Mouse (Mus musculus) small intestine, adult 2 months (tissue): ENCODE measurements around the gene Mturn. TPM values are rescaled to one million over a fixed set of nuclear protein-coding genes. Genes with fewer than 3 reads are reported as not detected.

Source experiments
- H3K27ac ChIP-seq: fragments of 200-500 bp; 2 replicates; pipeline ENCODE4 v1.5.1; 2012; ENCODE audit warnings: low read depth, low read length, control low read depth, inconsistent platforms; ENCODE audit not compliant: insufficient read depth
- H3K27me3 ChIP-seq: fragments of 200-500 bp; 2 replicates; pipeline ENCODE4 v1.6.1; 2012; ENCODE audit warnings: mild to moderate bottlenecking, moderate library complexity, low read length, inconsistent platforms; ENCODE audit not compliant: control insufficient read depth, insufficient read depth
- H3K36me3 ChIP-seq: fragments of 200-500 bp; 2 replicates; pipeline ENCODE4 v1.6.1; 2012; ENCODE audit warnings: mild to moderate bottlenecking, low read length, control low read depth, inconsistent platforms; ENCODE audit not compliant: control insufficient read depth, insufficient read depth
- H3K4me1 ChIP-seq: fragments of 200-500 bp; 2 replicates; pipeline ENCODE4 v1.6.1; 2012; ENCODE audit warnings: low read length, inconsistent platforms, mixed read lengths; ENCODE audit not compliant: control insufficient read depth, insufficient read depth, insufficient read length
- H3K4me3 ChIP-seq: fragments of 200-500 bp; 2 replicates; pipeline ENCODE4 v1.5.1; 2012; ENCODE audit warnings: low read depth, mild to moderate bottlenecking, control low read depth, inconsistent platforms, low read length, moderate library complexity
- CTCF ChIP-seq: fragments of 200-500 bp; IDR thresholded peaks from 2 replicates; pipeline ENCODE4 v1.5.1; 2012; ENCODE audit warnings: low read depth, mild to moderate bottlenecking, control low read depth, inconsistent platforms, low read length, moderate library complexity, mixed read lengths; ENCODE audit not compliant: insufficient replicate concordance, insufficient read length; ENCODE audit errors: extremely low read depth
- POLR2A ChIP-seq: fragments of 200-500 bp; IDR thresholded peaks from 2 replicates; pipeline ENCODE4 v1.6.1; 2012; ENCODE audit warnings: low read depth, mild to moderate bottlenecking, control low read depth, inconsistent platforms, low read length, moderate library complexity
- WGBS: fragments of 180-500 bp; shearing (Covaris S2); methylation state at CpG from one replicate; pipeline ENCODE4 v1.1.7; 2018; 5-methylcytosine and 5-hydroxymethylcytosine counted together
- polyA plus RNA-seq: library from polyadenylated mRNA; depleted of rRNA; stranded (reverse); fragments of >200 nt; gene quantifications from 2 replicates; pipeline ENCODE4 v1.2.3, GENCODE M21; 2012; rRNA removed

Gene Mturn
- 2.8 and 3.8 TPM in 2 replicates for polyA plus RNA-seq

DNA sequence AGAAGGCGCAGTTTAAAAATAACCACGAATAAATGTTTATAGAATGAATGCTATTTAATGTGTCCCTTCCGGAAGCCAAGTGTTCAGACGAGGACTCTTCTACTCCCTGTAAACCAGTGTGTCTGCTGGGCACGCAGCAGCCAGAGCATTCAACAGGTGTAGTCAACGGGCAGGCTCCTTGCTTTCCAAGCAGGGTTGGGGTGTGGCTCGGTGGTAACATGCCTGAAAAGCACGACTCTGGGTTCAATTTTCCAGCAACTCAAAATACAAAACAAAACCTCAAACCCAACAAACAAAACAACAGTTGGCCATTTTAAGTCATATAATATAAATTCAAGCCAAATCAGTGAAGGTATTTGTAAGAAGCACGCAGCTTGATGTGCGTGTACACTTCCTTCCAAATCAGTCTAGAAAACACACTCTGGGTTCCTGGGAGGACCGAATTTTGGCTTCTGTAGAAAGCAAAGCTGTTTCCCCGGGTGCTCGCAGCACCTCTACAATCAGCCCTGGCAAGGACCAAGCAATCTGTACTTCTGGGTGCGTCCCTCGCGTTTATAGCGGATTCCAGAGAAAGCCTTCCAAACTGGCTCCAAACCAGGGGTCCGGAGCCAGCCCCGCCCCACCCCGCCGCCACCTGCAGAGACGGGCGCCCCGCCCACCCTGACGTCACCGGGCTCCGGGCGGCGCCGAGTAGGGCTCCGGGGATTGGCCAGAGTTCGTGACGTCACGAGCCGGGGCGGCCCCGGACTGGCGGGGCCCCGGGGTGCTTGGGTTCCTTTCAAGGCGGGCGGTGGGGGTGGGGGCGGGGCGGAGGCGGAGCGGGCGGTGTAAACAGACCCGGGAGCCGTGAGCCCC is at the start of gene Mturn:
Gene Mturn, plus strand, starts transcription at position 734 of the 855 bp plus-strand sequence.
- no peaks in the 10 kb centered on the region for H3K36me3 ChIP-seq
- H3K27ac ChIP-seq: peak within 1 kb of the TSS; percentile 43
- TF ChIP-seq CTCF (no peak), POLR2A (no peak)
- peak within 1 kb of the TSS; percentile 88 for H3K4me3 ChIP-seq
- 2% methylated on average over 46 of the region's 48 CpGs for WGBS
- H3K27me3 ChIP-seq: no peaks in the 10 kb centered on the region
- peaks cover 11% of the 10 kb centered on the region for H3K4me1 ChIP-seq

DNA sequence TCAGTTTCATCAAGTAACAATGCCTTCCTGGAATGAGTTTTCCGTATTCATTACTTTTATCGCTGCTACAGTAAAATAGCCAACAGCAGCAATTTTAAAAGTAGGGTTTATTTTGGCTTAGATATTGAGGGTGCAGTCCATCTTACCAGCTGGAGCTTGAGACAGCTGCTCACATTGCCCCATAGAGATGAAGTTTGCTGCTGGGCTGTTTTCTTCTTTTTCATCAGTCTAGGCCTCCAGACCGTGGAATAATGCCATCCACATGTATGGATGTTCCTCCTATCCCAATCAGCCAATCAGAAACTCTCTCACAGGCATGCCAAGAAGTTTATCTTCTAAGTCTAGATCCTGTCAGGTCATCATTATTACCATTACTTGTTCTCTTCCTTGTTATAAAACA is 41.5 kb upstream of the Mturn start:
- TF ChIP-seq CTCF (no peak), POLR2A (no peak)
- peaks cover 43% of the 10 kb centered on the region for H3K36me3 ChIP-seq
- no peak overlapping the region for H3K4me3 ChIP-seq
- 97% methylated on average over 3 of the region's 3 CpGs for WGBS
- no peaks in the 10 kb centered on the region for H3K27me3 ChIP-seq
- H3K27ac ChIP-seq: no peak overlapping the region
- H3K4me1 ChIP-seq: no peaks in the 10 kb centered on the region

DNA sequence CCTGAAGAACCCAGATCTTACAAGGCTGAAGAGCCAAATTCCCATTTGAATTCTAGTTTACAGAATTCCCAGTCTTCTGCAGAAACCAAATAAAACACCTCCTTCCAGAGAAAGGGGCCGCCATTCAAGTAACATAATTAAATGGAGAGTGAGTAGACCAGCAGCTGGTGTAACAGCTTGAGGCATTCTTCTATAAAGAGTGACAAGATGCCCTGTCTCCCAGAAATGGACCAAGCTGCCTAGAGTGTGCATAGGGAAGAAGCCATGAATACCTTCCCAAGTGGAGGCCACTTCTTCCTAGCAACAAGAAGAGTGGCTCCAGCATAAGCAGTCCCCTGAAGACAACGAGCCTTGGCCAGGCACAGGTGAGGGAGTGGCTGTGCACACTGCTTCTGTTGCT is 39.5 kb upstream of the Mturn start:
- Histone ChIP-seq H3K4me1 (no peaks in the 10 kb centered on the region), H3K27me3 (no peaks in the 10 kb centered on the region), H3K36me3 (peaks cover 32% of the 10 kb centered on the region), H3K4me3 (no peak overlapping the region), H3K27ac (no peak overlapping the region)
- WGBS: 86% methylated on average over 2 of the region's 2 CpGs
- TF ChIP-seq POLR2A (no peak), CTCF (no peak)

DNA sequence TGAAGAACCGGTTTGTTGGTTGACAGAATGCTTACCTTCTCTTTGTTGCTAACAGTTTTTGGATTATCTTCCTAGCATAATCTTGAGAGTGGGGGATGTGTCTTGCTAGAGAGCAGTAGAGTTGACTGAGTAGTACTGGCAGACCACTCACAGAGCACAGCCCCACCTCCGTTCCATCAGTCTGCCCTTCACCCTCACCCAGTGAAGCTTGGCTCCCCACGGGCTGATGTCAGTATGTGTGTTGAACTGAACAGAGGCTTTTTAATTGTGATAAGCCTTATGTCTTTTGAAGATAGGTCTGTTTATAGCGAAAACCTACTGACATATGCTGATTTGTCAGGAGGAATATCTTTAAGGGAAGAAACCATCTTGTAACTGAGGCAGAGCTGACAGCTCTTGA is 38.2 kb upstream of the Mturn start:
- no peak for TF ChIP-seq CTCF
- Histone ChIP-seq H3K4me3 (no peak overlapping the region), H3K27ac (no peak overlapping the region), H3K36me3 (peaks cover 24% of the 10 kb centered on the region), H3K4me1 (no peaks in the 10 kb centered on the region), H3K27me3 (no peaks in the 10 kb centered on the region)
- WGBS: 90% methylated on average over 4 of the region's 4 CpGs

DNA sequence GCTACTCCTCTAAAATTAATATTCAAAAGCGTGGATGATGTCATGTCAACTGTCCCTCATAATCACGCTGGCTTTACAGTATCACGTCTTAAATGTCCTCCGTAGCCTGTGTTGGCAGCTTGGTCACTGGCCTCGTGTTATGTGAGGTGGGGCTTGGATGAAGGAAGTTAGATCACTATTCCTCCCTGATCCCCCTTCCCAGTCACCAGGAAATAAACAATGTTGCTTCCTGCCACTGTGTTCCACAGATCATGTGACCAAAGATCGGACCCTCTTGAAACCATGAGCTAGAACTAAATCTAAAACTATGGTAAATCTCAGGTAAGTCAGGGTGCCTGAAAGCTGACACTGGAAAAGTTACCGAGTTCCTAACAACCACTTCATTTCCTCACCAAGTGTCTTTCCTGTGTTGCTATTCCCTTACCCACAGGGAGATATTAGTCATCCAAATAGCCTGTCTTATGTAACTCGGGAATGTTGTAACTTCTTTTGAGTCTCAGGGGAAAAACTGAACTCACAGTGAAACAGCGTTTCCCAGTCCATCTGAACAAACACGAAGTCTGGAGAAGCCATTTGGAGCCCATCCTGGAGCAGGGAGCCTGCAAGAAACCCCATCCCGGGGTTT is 25.8 kb upstream of the Mturn start:
- TF ChIP-seq CTCF (no peak), POLR2A (no peak)
- Histone ChIP-seq H3K36me3 (no peaks in the 10 kb centered on the region), H3K4me1 (no peaks in the 10 kb centered on the region), H3K27ac (no peak overlapping the region), H3K27me3 (no peaks in the 10 kb centered on the region), H3K4me3 (no peak overlapping the region)
- WGBS: 69% methylated on average over 11 of the region's 11 CpGs

DNA sequence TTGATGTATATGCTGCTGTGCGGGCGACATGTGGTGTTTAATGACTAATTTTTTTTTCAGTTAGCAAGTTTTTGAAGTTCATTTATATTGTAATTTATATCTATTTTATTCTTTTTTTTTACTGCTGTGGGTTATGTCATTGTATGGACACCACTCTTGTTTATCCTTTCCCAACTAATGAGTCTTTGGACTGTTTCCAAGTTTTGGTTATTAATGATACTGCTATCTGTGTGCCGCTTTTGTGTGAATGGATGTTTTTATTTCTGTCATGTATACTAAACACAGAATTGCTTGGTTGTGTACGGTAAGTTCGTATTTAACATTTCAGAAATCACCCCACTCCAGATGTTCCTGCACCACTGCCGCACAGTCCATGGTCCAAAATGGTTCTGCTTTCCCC is 23.6 kb upstream of the Mturn start:
- no peak overlapping the region for H3K27ac ChIP-seq
- H3K27me3 ChIP-seq: no peaks in the 10 kb centered on the region
- TF ChIP-seq CTCF (no peak), POLR2A (no peak)
- no peaks in the 10 kb centered on the region for H3K36me3 ChIP-seq
- H3K4me1 ChIP-seq: no peaks in the 10 kb centered on the region
- no peak overlapping the region for H3K4me3 ChIP-seq
- whole genome bisulfite sequencing: 73% methylated on average over 6 of the region's 6 CpGs

DNA sequence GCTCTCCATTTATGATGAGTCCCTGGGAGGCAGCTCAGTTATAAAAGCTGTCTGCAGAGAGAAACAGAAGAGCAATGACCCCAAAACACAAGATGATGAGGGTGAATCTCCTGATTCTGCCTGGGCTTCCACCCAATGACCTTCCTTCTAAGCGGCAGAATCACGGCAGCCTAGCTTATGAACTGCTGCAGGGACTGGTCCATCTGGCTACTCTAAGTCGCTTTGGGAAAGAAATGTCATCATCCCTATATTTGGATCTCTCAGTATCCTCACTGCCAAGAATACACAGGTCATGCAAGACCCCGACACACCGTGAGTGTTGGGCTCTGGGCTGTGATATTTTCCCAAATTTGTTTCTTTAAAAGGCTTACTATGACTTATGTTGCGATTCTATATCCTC is 11.6 kb upstream of the Mturn start:
- WGBS: 83% methylated on average over 6 of the region's 6 CpGs

More for the DNA sequence above, 11.6 kb upstream of the Mturn start:
- Histone ChIP-seq H3K36me3 (no peaks in the 10 kb centered on the region), H3K4me1 (no peaks in the 10 kb centered on the region), H3K27ac (no peak overlapping the region), H3K27me3 (peaks cover 4% of the 10 kb centered on the region; the same call in 1 of the 2 replicates), H3K4me3 (no peak overlapping the region)
- no peak for TF ChIP-seq CTCF
- TF ChIP-seq POLR2A: no peak
